Mouse (Mus musculus): ENCODE results near the gene Exosc3. TPM values are rescaled to one million over a fixed set of nuclear protein-coding genes. Genes with fewer than 3 reads are reported as not detected.

Exosc3 gene
- polyA plus RNA-seq, 1 experiment from 2014 or later: 71.3 TPM

DNA sequence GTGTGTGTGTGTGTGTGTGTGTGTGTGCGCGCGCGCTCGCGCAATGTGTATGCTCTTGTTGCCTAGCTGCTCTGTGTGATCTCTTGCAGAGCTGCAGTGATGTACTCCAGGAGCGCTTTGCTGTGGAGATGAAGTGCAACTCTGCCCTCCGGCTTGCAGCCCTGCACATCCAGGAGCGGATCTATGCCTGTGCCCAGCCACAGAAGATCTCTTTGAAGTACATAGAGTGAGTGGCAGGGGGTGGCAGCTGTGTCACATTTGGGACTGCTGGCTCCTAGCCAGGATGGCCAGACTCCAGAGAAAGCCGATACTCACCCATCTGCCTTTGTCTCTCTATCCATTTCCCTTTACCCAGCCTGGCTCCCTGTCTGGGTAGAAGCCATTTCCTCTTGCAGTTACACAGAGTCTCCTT, 71.5 kb downstream of the Exosc3 start:
- H3K9ac ChIP-seq: 0 out of 2 replicates have a peak overlapping the region, but pooled peaks have one; percentile 17
- no peak overlapping the region for H3K27ac ChIP-seq
- ATAC-seq: peak; percentile 81
- H3K4me2 ChIP-seq: 0 out of 2 replicates have a peak overlapping the region, but pooled peaks have one; percentile 17
- no peak overlapping the region for H3K4me3 ChIP-seq
- H3K27me3 ChIP-seq: no peaks in the 10 kb centered on the region
- no peaks in the 10 kb centered on the region for H3K36me3 ChIP-seq (ENCODE audit: poor library complexity, severe bottlenecking)
- H3K4me1 ChIP-seq: peaks cover 16% of the 10 kb centered on the region
- whole genome bisulfite sequencing: 59% methylated on average over 10 of the region's 10 CpGs
- no peaks in the 10 kb centered on the region for H3K9me3 ChIP-seq (replicated peaks)

DNA sequence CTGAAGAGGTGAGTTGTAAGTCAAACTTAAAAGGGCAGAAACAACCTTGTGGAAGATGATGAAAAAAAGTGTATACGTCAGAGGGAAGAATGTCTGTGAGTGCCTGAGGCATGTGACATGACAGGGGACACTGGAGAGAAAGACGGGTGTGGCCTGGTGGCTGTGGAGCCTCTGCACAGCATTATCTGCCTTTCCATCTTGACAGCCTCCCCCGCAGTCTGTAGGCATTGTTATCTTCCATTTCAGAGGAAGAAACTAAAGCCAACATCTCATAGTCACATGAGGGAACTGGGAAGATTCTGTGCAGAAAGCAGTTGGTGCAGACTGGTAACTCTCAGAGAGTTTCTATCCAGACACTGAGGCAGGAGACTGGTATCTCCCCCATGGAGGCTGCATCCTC, 74.6 kb downstream of the Exosc3 start:
- no peaks in the 10 kb centered on the region for H3K36me3 ChIP-seq (ENCODE audit: poor library complexity, severe bottlenecking)
- H3K4me1 ChIP-seq: peaks cover 16% of the 10 kb centered on the region
- no peak for ATAC-seq
- H3K9me3 ChIP-seq (replicated peaks): no peaks in the 10 kb centered on the region
- no peak overlapping the region for H3K4me3 ChIP-seq
- H3K27ac ChIP-seq: no peak overlapping the region
- no peak overlapping the region for H3K9ac ChIP-seq
- WGBS: 89% methylated on average over 3 of the region's 3 CpGs
- H3K4me2 ChIP-seq: no peak overlapping the region
- H3K27me3 ChIP-seq: no peaks in the 10 kb centered on the region

Other genes starting within 250 kb of the Exosc3 start
- 173 and 181 TPM in 2 replicates for gene Tomm5, start 234.6 kb downstream of the Exosc3 start, polyA plus RNA-seq (2015; fragmentation: Nextera tagmentation; extraction: Ambion mirVana)
- 0.73 and 0.98 TPM in 2 replicates for gene Frmpd1, start 157.9 kb downstream of the Exosc3 start, polyA plus RNA-seq (2015; fragmentation: Nextera tagmentation; extraction: Ambion mirVana)
- 16.6 and 22.1 TPM in 2 replicates for gene Trmt10b, start 45.6 kb downstream of the Exosc3 start, polyA plus RNA-seq (2015; fragmentation: Nextera tagmentation; extraction: Ambion mirVana)
- gene Dcaf10, start 631 bp downstream of the Exosc3 start, polyA plus RNA-seq (2015; fragmentation: Nextera tagmentation; extraction: Ambion mirVana): 7.3 and 7.4 TPM in 2 replicates
- 72.5 and 74.0 TPM in 2 replicates for gene Slc25a51, start 66.0 kb upstream of the Exosc3 start, polyA plus RNA-seq (2015; fragmentation: Nextera tagmentation; extraction: Ambion mirVana)
- gene Shb, start 189.7 kb upstream of the Exosc3 start, polyA plus RNA-seq (2015; fragmentation: Nextera tagmentation; extraction: Ambion mirVana): 6.5 and 7.2 TPM in 2 replicates